Mouse (Mus musculus) embryo, embryonic 10 days (tissue): ENCODE data around the gene Ptpdc1.

ENCODE experiments used
- DNase-seq: peaks from one replicate; pipeline ENCODE4 v3.0.0-alpha.2; 2015; ENCODE audit warnings: low spot score

Ptpdc1 gene

DNA sequence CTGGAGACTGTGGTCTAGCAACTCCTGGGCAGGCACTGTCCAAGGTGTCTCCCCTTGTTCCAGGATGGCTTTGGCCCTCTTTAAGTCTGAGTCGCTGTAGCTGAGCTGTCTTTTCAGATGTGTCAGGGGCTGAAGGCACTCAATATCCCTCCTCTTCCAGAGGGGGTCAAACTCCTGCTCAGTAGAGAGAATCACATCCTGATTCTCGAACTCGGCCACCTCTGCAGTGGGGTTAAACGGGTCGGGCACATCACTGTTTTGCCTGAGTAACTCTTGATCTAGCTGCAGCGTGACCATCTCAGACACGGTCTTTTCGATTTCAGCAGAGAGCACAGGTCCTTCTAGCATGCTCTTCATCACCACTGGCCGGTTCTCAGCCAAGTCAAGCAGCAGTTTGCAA, 39.0 kb downstream of the Ptpdc1 start:
- no peak for DNase-seq

DNA sequence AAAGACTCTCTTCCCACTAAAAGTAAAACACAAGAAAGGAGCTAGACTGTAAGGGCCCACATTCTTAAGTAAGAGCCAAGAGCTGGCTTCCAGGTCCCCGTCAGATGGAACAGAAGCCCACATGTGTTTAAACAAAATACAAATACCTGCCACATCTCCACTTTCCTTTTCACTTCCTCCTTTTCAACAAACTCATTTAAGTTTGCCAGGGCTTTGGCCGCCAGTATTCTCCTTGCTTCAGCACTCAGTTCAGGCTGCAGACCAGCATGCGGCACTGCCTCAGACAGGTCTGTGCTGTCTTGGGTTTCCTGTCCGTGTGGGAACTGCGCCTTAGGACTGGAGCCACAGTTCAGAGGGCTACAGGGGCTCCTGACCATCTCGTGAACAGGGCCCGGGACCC, 39.7 kb downstream of the Ptpdc1 start:
- no peak for DNase-seq

DNA sequence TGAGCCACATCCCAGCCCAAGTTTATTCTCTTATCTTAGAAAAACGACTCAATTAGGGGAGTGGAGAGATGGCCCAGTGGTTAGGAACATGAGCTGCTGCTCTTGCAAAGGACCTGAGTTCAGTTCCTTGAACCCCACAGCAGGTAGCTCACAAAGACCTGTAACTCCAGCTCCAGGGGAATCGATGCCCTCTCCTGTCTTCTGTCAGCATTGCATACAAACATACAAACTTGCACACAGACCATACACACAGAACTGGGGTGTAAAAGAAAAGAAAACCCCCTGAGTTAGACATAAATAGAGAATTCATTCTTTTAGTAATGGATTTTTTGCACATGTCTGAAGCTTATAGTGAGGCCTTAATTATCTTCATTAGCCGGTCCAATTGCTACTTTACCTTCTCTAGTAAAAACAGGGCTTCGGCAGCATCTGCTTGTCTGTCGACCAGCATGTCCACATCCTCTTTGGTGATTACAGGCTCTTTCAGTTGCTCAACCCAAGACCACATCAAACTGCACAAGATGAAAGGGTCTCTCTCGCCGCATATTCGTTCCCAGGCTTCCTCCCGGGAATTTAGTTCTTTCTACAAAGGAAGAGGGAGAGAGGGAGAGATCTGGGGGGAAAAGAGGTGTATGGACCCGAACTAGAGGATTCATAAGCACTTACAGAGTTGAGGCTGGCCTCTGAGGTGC, 42.6 kb downstream of the Ptpdc1 start:
- no peak for DNase-seq

DNA sequence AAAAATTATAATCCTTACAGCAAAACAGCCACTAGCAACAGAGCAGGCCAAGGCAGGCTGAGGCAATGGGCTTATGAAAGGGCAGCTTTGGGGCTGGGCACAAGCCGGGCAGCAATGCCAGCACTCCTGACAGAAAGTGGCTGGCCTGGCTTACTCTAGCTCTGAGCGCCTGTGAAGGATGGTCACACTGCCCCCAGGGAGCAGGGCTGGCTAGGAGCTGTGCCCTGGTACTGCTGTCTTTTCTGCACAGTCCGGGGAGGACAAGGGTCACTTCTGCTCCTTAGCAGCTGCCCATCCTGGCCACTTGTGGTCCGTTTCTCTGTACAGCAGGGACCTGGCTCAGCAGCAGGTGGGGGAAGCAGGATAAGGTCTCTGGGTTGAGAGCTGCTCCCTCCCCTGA, 46.8 kb downstream of the Ptpdc1 start:
- DNase-seq, result no peak

DNA sequence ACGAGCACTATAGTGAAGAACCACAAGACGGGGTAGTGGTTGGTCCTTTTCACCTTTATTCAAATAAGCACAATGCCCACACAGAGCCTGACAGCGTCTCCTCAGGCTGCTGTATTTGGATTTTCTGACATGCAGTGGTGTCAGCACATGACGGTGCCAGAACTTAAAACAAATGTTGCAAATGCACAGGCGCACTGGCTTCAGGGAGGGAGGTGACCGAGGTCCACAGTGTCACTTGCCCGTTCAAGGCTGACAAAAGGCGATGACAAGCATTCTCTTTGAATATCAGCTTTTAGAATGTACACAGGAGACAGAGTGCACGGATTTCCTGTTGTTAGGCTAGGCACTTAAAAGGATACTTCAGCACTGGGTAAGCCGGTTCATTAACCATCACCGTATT, 47.6 kb downstream of the Ptpdc1 start:
- no peak for DNase-seq

DNA sequence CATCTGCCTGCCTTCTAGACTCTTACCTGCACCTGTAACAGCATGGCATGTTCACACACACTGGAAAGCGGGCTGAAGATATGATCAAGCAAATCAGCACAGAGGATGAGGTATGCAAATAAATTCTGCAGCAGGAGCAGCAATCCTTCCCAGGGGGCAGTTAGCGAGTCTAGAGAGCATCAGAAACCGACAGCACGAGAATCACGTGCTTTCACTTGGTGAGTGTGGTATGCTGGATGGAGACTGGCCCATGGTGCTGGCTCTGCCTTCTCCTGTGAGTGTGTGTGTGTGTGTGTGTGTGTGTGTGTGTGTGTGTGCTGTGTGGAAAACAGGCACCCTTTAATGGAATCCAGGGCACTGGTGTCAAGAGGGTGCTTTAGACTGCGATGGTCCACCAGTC, 48.5 kb downstream of the Ptpdc1 start:
- no peak for DNase-seq

DNA sequence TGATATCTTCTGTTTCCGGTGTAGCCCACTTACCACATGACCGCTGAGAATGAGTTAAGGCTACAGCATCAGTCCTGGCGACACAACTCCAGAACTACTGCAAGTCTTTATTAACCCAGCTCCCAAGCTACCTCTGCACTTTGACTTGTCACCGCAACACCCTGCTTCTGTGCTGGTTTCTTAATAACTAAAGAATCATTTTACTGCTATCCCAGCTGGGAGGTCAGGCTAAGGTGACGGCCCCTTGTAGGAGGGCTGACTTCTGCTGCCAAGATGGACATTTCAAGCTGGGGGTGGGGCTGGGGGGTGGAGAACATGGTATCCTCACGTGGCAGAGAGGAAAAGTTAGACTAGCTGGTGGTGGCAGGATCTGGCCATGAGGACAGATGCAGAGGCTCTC, 50.7 kb downstream of the Ptpdc1 start:
- no peak for DNase-seq

DNA sequence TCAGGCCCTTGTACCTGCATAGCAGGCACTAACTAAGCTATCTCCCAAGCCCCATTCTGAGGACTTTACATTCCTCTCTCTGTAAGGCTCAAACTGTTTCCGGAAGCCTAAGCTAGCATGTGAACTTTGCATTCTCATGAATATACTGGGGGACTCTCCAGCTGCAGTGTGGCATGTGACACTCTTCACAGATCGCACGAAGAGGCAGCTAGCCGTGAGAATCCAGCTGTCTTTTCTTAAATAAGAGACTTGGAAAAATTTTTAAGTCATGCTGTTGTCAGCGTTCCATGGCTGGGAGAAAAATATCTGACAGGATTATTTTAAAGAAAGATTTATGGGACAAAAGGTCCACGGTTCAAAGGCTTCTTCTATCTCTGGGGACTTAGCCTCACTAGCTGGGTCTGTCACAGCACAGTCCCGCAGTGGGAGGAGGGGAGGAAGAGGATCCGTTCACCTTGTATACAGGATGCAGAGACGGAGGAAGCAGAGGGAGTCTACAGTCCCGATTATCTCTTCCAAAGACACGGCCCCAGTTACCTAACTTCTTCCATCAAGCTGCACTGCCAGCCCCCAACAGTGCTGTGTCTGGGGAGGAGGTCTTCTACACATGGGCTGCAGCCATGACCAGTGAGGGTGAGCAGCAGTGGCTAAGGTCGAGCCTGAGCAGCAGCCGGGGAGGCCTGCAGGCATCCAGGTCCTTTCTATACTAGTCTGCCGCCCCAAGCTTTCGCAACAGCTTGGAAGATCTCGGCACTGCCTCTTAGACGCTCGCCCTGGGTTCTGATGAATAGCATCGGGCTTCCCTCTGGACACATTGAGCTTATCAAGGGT, 51.7 kb downstream of the Ptpdc1 start:
- DNase-seq, result peak; percentile 22

DNA sequence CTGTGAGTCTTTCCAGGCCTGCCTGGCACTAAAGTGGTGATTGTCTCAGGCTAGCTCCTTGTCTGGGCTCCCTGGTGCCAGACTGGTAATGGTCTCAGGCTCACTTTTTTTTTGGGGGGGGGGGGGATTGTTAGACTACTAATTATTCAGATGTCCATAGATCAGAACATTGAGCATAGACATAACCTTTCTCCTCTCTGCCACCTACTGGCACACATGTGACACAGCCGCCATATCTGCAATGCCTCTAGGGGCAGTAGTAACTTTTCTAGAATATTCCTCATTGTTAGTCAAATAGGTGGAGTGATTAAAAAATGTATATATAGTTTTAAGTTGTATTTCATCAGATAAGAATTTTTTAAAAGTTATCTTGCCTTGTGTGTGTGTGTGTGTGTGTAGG, 53.3 kb downstream of the Ptpdc1 start:
- peak; percentile 55 for DNase-seq

DNA sequence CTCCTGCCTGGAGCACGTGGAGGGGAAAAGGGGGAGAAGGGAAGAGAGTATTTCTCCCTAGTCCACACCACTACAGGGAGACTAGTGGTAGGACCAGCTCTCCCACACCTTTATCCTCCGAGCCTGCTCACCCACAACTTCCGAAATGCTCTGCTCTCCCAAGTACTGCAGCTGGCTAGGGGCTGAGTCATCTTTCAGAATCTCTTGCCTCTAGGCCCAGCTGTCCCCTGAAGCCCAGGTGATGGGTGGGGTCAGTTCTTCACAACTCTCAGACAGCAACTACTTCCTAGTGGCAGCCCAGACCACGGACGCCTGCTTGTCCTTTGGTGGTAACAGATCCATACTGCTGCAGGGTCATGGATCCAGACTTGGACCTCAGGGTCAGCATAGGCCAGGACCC, 54.2 kb downstream of the Ptpdc1 start:
- no peak for DNase-seq

DNA sequence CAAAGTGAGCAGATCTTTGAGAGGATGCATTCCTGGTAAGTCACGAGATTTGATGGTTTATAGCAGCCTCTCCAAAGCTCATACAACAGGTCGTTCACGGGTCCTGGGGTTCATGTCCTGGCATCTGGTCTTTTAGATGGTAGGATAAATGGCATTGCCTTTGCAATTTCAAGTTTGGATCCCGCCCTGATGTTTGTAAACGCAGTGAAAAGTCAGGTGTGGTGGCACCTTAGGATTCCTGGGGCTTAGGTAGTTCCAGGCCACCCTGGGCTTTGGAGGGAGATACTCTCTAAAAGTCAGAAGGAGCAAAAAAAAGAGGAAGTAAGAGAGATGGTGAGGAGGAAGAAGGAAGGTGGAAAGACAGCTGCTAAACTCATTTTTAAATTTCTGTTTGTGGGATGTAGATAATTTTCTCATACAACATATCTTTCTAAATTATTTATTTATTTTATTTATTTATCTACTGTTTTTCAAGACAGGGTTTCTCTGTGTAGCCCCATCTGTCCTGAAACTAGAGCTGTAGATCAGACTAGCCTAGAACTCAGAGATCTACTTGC, 55.8 kb downstream of the Ptpdc1 start:
- DNase-seq, result no peak

DNA sequence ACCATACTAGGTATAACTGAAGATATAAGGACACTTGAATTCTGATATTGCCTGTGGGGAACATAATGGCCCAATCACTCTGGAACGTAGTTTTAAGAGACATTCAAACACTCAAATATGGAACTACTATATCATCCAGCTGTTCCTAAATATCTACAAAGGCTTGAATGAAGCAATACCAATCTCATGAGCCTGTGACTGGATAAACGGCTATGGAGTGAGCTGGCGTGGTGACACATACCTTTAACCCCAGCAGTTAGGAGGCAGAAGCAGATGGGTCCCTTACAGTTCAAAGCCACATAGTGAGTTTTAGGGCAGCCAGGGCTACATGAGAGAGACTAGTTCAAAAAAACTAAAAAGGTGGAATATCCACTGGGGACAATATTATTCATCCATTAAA, 57.8 kb downstream of the Ptpdc1 start:
- DNase-seq, result no peak

DNA sequence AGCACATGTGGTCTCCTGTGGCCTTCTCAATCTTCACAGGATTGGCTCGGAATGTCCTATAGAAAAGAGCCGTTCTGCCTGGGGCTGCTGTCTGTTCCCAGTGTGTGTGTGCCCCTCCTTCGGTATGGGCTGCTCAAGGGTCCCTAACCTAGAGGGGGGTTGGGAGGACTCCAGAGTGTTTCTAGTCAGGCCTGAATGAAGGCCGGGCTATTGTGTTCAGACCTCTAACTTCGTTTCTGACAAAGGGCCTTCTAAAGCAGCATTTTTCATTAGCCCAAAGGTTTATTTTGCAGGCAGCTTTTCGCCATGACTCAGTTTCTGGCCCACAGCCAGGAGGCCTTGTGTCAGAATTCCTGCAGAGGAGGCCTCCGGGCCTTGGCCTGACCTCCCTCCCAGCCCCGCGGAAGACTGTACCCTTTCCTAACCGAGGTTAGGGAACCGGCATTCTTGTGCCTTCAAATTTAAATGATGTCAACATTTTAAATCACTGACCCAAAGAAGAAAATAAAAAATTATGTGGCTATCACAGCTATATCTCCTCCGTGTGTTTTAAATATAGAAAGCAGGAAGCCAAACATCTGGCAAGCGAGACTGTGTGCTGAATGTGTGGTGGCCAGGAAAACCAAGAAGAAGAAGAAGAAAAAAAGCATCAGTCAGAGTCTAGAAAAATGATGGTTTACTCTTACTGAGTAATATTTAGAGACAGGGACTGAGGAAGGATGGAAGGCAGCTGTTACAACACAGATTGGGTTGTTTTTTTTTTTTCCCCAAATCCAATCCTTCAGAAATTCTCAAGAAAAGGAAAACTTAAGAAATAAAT, 59.1 kb downstream of the Ptpdc1 start:
- peak; percentile 47 for DNase-seq

DNA sequence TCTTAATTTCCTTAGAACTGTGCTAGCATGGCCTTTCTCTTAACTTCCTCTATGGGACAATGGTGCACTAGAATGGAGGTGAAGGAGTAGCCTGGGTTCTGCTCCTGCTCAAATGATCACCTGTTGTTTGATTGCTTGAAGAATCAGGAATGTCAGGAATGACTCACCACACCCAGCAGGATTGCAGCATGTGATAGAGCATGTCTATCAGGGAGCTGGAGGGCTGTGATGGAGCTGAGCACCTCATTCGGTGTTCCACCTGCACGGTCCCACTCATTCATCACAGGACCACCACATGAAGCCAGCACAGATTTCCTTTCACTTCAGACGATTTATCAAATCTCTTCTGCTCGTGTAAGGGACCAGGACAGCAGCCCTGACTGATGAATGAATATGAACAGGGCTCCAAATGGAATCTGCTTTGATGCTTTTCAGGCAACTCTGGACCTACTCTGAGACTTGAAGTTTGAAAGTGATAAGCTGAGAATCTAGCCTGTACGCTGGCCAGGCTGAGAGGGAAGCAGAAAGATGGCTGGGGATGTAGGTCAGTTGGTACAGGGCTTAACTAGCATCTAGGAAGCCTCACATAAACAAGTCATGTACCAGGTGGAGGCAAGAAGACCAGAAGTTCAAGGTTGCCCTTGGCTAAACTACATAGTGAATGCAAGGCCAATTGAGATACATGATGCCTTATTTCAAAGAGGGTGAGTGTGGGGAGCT, 60.4 kb downstream of the Ptpdc1 start:
- no peak for DNase-seq

DNA sequence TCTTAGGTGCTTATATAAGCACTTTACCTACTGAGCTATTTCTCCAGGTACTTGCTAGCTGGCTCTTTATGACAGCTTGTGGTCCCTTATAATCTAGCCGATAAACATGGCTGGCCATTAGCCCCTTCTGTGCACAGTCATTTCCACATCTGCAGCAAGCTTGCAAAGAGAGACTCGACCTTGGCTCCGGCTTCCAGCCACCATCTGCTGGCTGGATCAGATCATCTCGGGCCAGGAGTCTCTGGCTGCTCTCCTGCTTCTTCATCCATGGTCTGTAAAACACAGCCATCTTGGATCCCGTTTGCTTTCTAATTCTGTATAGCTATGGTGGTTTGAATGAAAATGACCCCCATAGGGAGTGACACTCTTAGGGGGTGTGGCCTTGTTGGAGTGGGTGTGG, 63.1 kb downstream of the Ptpdc1 start:
- DNase-seq, result no peak

DNA sequence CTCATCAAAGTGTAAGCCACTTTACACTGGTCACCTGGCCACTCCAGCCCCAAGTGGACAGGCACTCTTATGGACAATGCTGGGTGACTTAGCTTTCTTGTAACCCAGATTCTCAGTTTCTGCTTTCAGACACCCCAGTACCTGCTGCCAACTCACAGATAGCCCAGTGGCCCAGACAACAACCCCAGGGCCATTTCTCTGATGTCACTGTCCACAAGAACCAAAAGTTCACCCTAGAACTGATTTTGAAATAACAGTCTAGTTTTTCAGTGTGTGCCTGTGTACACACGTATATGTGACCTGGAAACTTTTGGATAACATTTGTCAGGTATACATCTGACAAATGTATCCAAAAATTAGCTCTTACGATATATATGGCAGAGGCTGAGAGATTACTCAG, 64.0 kb downstream of the Ptpdc1 start:
- DNase-seq, result no peak

DNA sequence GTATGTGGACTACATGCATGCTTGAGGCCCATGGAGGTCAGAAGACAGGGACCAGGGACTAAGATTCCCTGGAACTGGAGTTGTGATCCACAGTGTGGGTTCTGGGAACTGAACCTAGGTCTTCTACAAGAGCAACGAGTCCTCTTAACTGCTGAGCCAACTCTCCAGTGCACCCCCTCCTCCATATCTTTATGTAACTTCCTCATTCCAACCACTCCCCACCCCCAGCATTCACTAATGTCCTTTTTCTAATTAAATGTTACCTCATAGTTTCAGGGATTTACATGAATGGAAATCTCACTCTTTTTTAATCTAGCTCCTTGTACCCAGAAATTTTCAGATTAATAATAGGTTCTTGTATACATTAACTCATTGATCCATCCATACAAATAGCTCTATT, 69.5 kb downstream of the Ptpdc1 start:
- DNase-seq, result no peak

DNA sequence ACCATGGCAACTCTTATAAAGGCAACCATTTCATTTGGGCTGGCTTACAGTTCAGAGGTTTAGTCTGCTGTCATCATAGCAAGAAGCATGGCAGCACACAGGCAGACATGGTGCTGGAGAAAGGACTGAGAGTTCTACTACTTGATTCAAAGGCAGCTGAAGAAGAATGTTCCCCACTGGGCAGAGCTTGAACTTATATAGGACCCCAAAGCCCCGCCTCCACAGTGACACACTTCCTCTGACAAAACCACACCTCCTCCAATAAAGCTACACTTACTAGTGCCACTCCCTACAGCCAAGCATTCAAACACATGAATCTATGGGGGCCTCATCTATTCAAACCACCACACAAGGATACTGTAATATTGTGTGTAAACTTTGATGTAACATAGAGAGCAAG, 70.9 kb downstream of the Ptpdc1 start:
- no peak for DNase-seq

DNA sequence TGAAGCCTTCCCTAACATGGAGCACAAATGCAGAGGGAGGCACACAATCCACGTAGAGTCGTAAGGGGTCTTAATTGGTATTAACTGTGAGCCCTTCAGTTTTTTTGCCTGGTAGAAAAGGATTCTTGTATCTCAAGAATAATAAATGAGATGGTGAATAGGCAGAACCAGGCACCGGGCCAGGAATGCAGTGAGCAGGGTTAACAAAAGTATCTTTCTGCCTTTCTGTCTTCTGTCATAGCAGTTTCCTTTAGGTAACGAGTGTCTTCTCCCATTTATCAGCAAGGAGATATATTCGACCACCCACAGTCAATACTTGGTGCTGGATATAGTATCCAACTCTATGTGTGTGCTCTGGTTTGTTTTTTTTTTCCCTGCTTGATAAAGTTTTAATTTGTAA, 72.0 kb downstream of the Ptpdc1 start:
- no peak for DNase-seq

DNA sequence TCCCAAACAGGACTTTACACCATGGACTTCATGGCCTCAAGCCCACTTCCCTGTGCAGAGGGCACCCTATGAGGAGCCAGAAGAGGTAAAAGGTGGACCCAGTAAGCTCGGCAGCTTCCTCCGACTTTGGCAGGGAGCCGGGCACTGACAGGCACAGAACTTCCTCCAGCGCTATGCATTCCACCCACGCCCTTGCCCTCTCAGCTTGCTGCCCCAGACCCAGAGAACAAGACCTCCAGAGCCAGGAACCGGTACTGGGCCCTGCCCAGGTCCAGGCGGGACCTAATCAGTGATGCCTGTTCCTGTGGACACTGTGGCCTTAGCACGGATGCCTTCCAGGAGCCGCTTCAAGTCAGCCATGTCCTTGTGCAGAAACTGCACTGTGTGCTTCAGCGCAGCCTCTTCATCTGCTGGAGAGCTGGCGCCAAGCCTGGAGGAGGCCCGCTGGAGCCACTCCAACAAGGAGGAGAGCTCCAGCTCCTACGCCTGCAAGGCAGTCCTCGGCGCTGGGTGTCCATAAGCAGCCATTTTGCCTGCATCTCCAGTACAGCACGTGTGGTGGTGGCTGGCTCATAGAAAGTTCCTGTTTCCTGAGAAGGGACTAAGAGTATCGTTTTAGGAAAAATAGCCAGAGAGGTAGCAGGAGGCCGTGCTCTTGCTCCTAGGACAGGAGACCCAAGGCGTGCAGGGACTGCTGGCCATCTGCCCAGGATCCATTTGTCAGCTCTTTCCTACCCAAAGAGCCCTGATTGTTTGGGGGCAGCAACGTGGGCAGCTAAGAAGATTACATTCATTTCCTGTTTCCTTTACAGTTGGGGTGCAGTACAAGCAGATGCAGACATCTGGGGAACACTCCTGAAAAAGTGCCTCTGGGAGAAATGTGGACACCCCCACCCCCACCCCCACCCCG, 73.0 kb downstream of the Ptpdc1 start:
- no peak for DNase-seq

DNA sequence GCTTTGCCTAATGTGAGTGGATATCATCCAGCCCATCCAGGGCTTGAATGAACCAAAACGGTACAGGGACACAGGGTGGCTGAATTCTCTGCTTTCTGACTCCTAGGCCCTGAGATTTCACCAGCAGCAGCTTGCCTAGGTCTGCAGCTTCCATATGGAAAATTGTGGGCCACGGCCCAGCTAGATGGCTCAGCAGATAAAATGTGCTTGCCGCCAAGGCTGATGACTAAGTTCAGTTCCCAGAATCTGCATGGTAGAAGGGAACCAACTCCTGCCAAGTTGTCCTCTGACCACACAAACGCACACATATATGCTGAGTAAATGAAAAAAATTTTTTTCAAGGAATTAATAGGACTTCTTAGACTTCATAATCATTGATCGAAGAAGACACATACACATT, 77.2 kb downstream of the Ptpdc1 start:
- no peak for DNase-seq
